In genomic region chr15:84758493-84758892, GRCm38 (mm10) we compare ENCODE assay signal across 8 mouse cellular contexts. TPM values are rescaled to one million over a fixed set of nuclear protein-coding genes. Genes with fewer than 3 reads are reported as not detected.
A peak's percentile ranks its signal among the peaks of the same experiment; 100 is the strongest.
DNase-seq lines count a peak whose midpoint lies in the region; ATAC-seq and TF ChIP-seq lines count a peak whose summit lies in the region.

No protein-coding gene starts in this region.

- 33% methylated on average over 4 of the region's 4 CpGs for WGBS in forebrain, embryonic 10.5 days
- 23% methylated on average over 4 of the region's 4 CpGs for WGBS in forebrain, embryonic 16.5 days
- 29% methylated on average over 4 of the region's 4 CpGs for WGBS in liver, embryonic 12.5 days (ENCODE audit: insufficient replicate concordance)
- 32% methylated on average over 4 of the region's 4 CpGs for WGBS in neural tube, embryonic 11.5 days

- no peak overlapping the region for H3K4me3 ChIP-seq in forebrain, embryonic 10.5 days
- no peak overlapping the region for H3K4me3 ChIP-seq in forebrain, embryonic 16.5 days (replicated peaks; ENCODE audit: low read length)
- no peak overlapping the region for H3K4me3 ChIP-seq in liver, embryonic 12.5 days
- no peak overlapping the region for H3K4me3 ChIP-seq in neural tube, embryonic 11.5 days (ENCODE audit: low read depth, low read length)

- no peak overlapping the region for H3K9ac ChIP-seq in forebrain, embryonic 16.5 days (replicated peaks; ENCODE audit: low read depth, low read length)
- no peak overlapping the region for H3K9ac ChIP-seq in liver, embryonic 12.5 days
- H3K9ac ChIP-seq in neural tube, embryonic 11.5 days (ENCODE audit: low read length): no peak overlapping the region

- no peaks in the 10 kb centered on the region for H3K36me3 ChIP-seq in forebrain, embryonic 10.5 days (replicated peaks)
- H3K36me3 ChIP-seq in forebrain, embryonic 16.5 days (ENCODE audit: control insufficient read depth, insufficient read depth): no peaks in the 10 kb centered on the region
- no peaks in the 10 kb centered on the region for H3K36me3 ChIP-seq in liver, embryonic 12.5 days
- no peaks in the 10 kb centered on the region for H3K36me3 ChIP-seq in neural tube, embryonic 11.5 days (ENCODE audit: control insufficient read depth, insufficient read depth, low read length)

- in situ Hi-C loops in Patski (cut with MboI; ENCODE audit: low pct_unique_long_range_greater_than_20kb): loop anchor here (5.0 to 10.0 kb wide), 4 partner anchors 134 to 316 kb away; partner anchors contain the start of genes Gm29666 and Nup50

- peaks cover 47% of the 10 kb centered on the region for H3K4me1 ChIP-seq in forebrain, embryonic 10.5 days
- 0 out of 2 replicates have a peak, but pooled peaks cover 6% of the 10 kb centered on the region for H3K4me1 ChIP-seq in forebrain, embryonic 16.5 days (replicated peaks; ENCODE audit: control insufficient read depth, insufficient read depth, low read length)
- H3K4me1 ChIP-seq in liver, embryonic 12.5 days: no peaks in the 10 kb centered on the region
- peaks cover 23% of the 10 kb centered on the region for H3K4me1 ChIP-seq in neural tube, embryonic 11.5 days (ENCODE audit: control insufficient read depth, insufficient read depth, low read length)

- CTCF ChIA-PET in Patski (lab: Charles Lee): interaction anchor here (0.7 to 2.7 kb wide), 12 partner anchors 10 to 239 kb away, joined by 3 to 15 read pairs (median 5); no protein-coding TSS in a partner anchor

- POLR2A ChIA-PET in Patski (lab: Charles Lee): no interaction called here

- H3K9me3 ChIP-seq in forebrain, embryonic 10.5 days: no peaks in the 10 kb centered on the region
- no peaks in the 10 kb centered on the region for H3K9me3 ChIP-seq in forebrain, embryonic 16.5 days (ENCODE audit: control insufficient read depth, low read length)
- H3K9me3 ChIP-seq in liver, embryonic 12.5 days (replicated peaks): no peaks in the 10 kb centered on the region
- H3K9me3 ChIP-seq in neural tube, embryonic 11.5 days (ENCODE audit: control insufficient read depth, low read length): no peaks in the 10 kb centered on the region

- no peak for ATAC-seq in forebrain, embryonic 16.5 days
- ATAC-seq in liver, embryonic 12.5 days: no peak
- no peak for ATAC-seq in Patski
- ATAC-seq in neural tube, embryonic 11.5 days (ENCODE audit: insufficient read depth, low FRiP score, low TSS enrichment): no peak
- no peak for ATAC-seq in erythroblast, adult 5-6 weeks (replicated peaks; ENCODE audit: low FRiP score, poor library complexity, severe bottlenecking)

- H3K4me2 ChIP-seq in forebrain, embryonic 16.5 days (ENCODE audit: low read length): no peak overlapping the region
- no peak overlapping the region for H3K4me2 ChIP-seq in liver, embryonic 12.5 days
- no peak overlapping the region for H3K4me2 ChIP-seq in neural tube, embryonic 11.5 days (ENCODE audit: low read depth)

- peaks cover 32% of the 10 kb centered on the region for H3K27me3 ChIP-seq in forebrain, embryonic 10.5 days (ENCODE audit: poor library complexity, severe bottlenecking)
- peaks cover 4% of the 10 kb centered on the region; the same call in 1 of the 2 replicates for H3K27me3 ChIP-seq in forebrain, embryonic 16.5 days (replicated peaks; ENCODE audit: control insufficient read depth, insufficient read depth, low read length)
- peaks cover 31% of the 10 kb centered on the region for H3K27me3 ChIP-seq in liver, embryonic 12.5 days (replicated peaks)
- H3K27me3 ChIP-seq in Patski: no peaks in the 10 kb centered on the region
- H3K27me3 ChIP-seq in neural tube, embryonic 11.5 days (ENCODE audit: control insufficient read depth, insufficient read depth, low read length): peaks cover 3% of the 10 kb centered on the region; the same call in 1 of the 2 replicates

- peak; percentile 63 for DNase-seq in forebrain, embryonic 10.5 days (ENCODE audit: extremely low spot score, low spot score)
- DNase-seq in liver (peak; percentile 32), Patski (ENCODE audit: low read depth, low spot score) (no peak)
- peak; percentile 53 for DNase-seq in embryo, embryonic 9.5 days (ENCODE audit: extremely low spot score)
- DNase-seq in neural tube, embryonic 11.5 days (ENCODE audit: low spot score): peak; percentile 78

- no peak overlapping the region for H3K27ac ChIP-seq in forebrain, embryonic 10.5 days
- no peak overlapping the region for H3K27ac ChIP-seq in forebrain, embryonic 16.5 days (ENCODE audit: low read length)
- no peak overlapping the region for H3K27ac ChIP-seq in liver, embryonic 12.5 days
- no peak overlapping the region for H3K27ac ChIP-seq in neural tube, embryonic 11.5 days (ENCODE audit: low read depth, low read length)

- TF ChIP-seq CTCF in Patski (IDR thresholded peaks at IDR 0.05): peak; percentile 93

RNA-seq across cellular contexts. Expression of gene Arhgap8, which starts 38.6 kb away (rescaled TPM):
- polyA plus RNA-seq in forebrain, embryonic 10.5 days (2016; fragmentation: Nextera tagmentation; extraction: Ambion mirVana): 2.1 and 2.2 TPM in 2 replicates
- polyA plus RNA-seq in forebrain, embryonic 16.5 days (2015; fragmentation: Nextera tagmentation; extraction: Ambion mirVana): 0.39 and 0.53 TPM in 2 replicates
- 0.88 and 0.91 TPM in 2 replicates for polyA plus RNA-seq in liver, embryonic 12.5 days (2016; fragmentation: Nextera tagmentation; extraction: Ambion mirVana)
- 0.39 TPM for polyA plus RNA-seq in Patski (2021)
- 3.0 and 4.9 TPM in 2 replicates for polyA plus RNA-seq in neural tube, embryonic 11.5 days (2014; fragmentation: Nextera tagmentation; extraction: Ambion mirVana)
- total RNA-seq in erythroblast, adult 5-6 weeks (2015; ENCODE audit: low replicate concordance): not detected in 2 replicates
- total RNA-seq in erythroblast, adult 5-6 weeks (2017; ENCODE audit: low replicate concordance): not detected in 2 replicates
